Mouse (Mus musculus) lung, postnatal 0 days (tissue): ENCODE data around the gene Erg. TPM values are rescaled to one million over a fixed set of nuclear protein-coding genes. Genes with fewer than 3 reads are reported as not detected.

ENCODE experiments used
- ATAC-seq: fragments of 200-750 bp; cut with Nextera tagmentation; 2 replicates; pipeline ENCODE4 v1.8.0; 2017; ENCODE audit warnings: moderate library complexity
- DNase-seq: peaks from one replicate; pipeline ENCODE4 v3.0.0-alpha.2; 2016; ENCODE audit warnings: low spot score
- H3K27ac ChIP-seq: fragments of 300-500 bp; sonication (generic); 2 replicates; pipeline ENCODE4 v1.5.1; 2014; ENCODE audit warnings: antibody characterized with exemption, mild to moderate bottlenecking, low read length, mixed read lengths
- H3K27me3 ChIP-seq: fragments of 300-500 bp; sonication (generic); replicated peaks from 2 replicates; pipeline ENCODE4 v1.6.1; 2014; ENCODE audit warnings: low read length, mixed read lengths; ENCODE audit not compliant: insufficient read depth
- H3K36me3 ChIP-seq: fragments of 300-500 bp; sonication (generic); 2 replicates; pipeline ENCODE4 v1.6.1; 2014; ENCODE audit warnings: low read length, mixed read lengths; ENCODE audit not compliant: insufficient read depth
- H3K4me1 ChIP-seq: fragments of 300-500 bp; sonication (generic); 2 replicates; pipeline ENCODE4 v1.6.1; 2014; ENCODE audit warnings: antibody characterized with exemption, low read depth, low read length, mixed read lengths; ENCODE audit not compliant: insufficient read depth
- H3K4me2 ChIP-seq: fragments of 300-500 bp; sonication (generic); replicated peaks from 2 replicates; pipeline ENCODE4 v1.6.1; 2014; ENCODE audit warnings: low read depth, mild to moderate bottlenecking, low read length, moderate library complexity, mixed read lengths
- H3K4me3 ChIP-seq: fragments of 300-500 bp; sonication (generic); 2 replicates; pipeline ENCODE4 v1.5.1; 2014; ENCODE audit warnings: low read depth, low read length
- H3K9ac ChIP-seq: fragments of 300-500 bp; sonication (generic); replicated peaks from 2 replicates; pipeline ENCODE4 v1.6.1; 2014; ENCODE audit warnings: low read depth, mild to moderate bottlenecking
- H3K9me3 ChIP-seq: fragments of 300-500 bp; sonication (generic); 2 replicates; pipeline ENCODE4 v1.6.1; 2016; ENCODE audit warnings: low read length, mixed read lengths
- CTCF ChIP-seq: IDR thresholded peaks from 2 replicates; pipeline ENCODE4 v1.5.1; 2016; ENCODE audit warnings: antibody characterized with exemption, mild to moderate bottlenecking
- EP300 ChIP-seq: IDR thresholded peaks from 2 replicates; pipeline ENCODE4 v1.6.1; 2016; ENCODE audit warnings: antibody characterized with exemption, mild to moderate bottlenecking, control low read depth
- WGBS: fragments of 180-500 bp; shearing (Covaris S2); extraction: QIAGEN DNeasy Blood & Tissue Kit; methylation state at CpG from one replicate; pipeline ENCODE4 v1.1.7; 2014; 5-methylcytosine and 5-hydroxymethylcytosine counted together
- polyA plus RNA-seq: library from polyadenylated mRNA; unstranded; fragments of >200 nt; fragmentation: Nextera tagmentation; extraction: Ambion mirVana; gene quantifications from 2 replicates; pipeline ENCODE4 v1.2.1, GENCODE M21; 2015

Gene Erg
- polyA plus RNA-seq, 1 experiment from 2014 or later, result 13.2 TPM

DNA sequence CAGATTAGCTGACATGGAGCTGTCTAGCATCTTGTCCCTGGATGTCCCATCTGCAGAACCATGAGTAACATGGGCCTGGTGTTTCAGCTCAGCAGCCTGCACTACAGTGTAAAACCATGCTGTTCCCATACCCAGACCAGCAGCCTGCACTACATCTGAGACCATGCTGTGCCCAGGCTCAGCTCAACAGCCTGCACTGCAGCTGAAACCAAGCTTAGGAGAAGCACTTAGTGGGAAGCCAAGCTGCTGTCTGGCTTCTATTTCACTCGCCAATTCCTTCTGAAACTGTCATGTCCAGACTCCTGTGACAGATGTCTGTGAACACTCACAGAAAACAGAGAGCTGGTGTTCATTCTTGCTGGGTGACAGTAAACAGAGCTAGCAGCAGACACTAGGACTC, 195.6 kb downstream of the Erg start:
- Histone ChIP-seq H3K4me2 (no peak overlapping the region), H3K27ac (no peak overlapping the region), H3K9me3 (no peaks in the 10 kb centered on the region), H3K36me3 (no peaks in the 10 kb centered on the region; the same call in 1 of the 2 replicates), H3K27me3 (no peaks in the 10 kb centered on the region), H3K9ac (no peak overlapping the region), H3K4me3 (no peak overlapping the region), H3K4me1 (no peaks in the 10 kb centered on the region)
- ATAC-seq, result no peak
- no peak for DNase-seq
- TF ChIP-seq CTCF, result no peak
- TF ChIP-seq EP300, result no peak
- 64% methylated on average over 1 of the region's 1 CpGs for WGBS

DNA sequence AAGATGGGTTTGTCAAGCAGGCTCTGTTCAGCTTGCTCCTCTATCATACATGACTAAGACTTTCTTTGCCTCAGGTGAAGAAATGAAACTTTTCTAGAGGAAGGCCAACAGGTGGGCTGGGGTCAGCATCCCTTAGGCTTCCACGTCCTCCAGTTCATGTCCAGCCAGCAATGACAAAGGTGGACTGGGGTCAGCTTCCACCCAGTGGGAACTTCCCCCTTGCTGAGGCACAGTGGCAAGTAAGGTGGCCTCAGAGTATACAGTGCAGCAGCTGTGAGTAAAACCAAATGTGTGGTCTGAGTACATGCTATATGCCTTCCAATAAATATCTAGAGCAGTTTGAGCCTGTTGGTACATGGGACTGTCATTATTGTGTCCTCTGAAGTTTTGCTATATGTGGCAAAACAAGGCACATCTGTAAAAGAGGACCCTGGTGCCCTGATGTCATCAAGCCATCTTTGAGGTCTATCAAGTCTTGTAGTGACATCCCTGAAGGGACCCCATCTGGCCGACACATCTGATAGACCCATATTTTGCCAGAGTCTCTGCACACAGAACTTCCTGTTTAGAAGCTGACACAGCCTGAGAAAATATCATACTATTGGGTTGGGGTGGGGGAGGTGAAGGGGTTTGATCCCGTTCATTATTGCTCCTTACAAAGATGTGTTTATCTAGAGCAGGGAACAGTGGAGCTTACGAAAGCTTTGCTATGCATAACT, 197.4 kb downstream of the Erg start:
- Histone ChIP-seq H3K4me3 (no peak overlapping the region), H3K27me3 (no peaks in the 10 kb centered on the region), H3K4me2 (no peak overlapping the region), H3K9ac (no peak overlapping the region), H3K27ac (no peak overlapping the region), H3K4me1 (no peaks in the 10 kb centered on the region), H3K9me3 (no peaks in the 10 kb centered on the region), H3K36me3 (no peaks in the 10 kb centered on the region; the same call in 1 of the 2 replicates)
- TF ChIP-seq CTCF (no peak), EP300 (no peak)
- ATAC-seq, result no peak
- 69% methylated on average over 4 of the region's 4 CpGs for WGBS
- DNase-seq, result no peak

GRCm38 (mm10) chr16:95388292-95388691, 198.1 kb downstream of the Erg start:
- no peak for TF ChIP-seq CTCF
- no peak for TF ChIP-seq EP300
- WGBS, result 84% methylated on average over 5 of the region's 5 CpGs
- no peak for ATAC-seq

GRCm38 (mm10) chr16:95387008-95387407, 199.4 kb downstream of the Erg start:
- H3K27me3 ChIP-seq, result no peaks in the 10 kb centered on the region
- no peak overlapping the region for H3K9ac ChIP-seq
- no peaks in the 10 kb centered on the region; the same call in 1 of the 2 replicates for H3K36me3 ChIP-seq
- H3K27ac ChIP-seq, result no peak overlapping the region
- WGBS, result 97% methylated on average over 2 of the region's 2 CpGs
- no peaks in the 10 kb centered on the region for H3K4me1 ChIP-seq
- H3K4me3 ChIP-seq, result no peak overlapping the region
- no peak for ATAC-seq
- TF ChIP-seq CTCF (no peak), EP300 (no peak)
- DNase-seq, result no peak
- H3K4me2 ChIP-seq, result no peak overlapping the region
- no peaks in the 10 kb centered on the region for H3K9me3 ChIP-seq

More at GRCm38 (mm10) chr16:95388292-95388691, 198.1 kb downstream of the Erg start:
- H3K9ac ChIP-seq, result no peak overlapping the region
- H3K27ac ChIP-seq, result no peak overlapping the region
- H3K9me3 ChIP-seq, result no peaks in the 10 kb centered on the region
- DNase-seq, result no peak
- H3K4me1 ChIP-seq, result no peaks in the 10 kb centered on the region
- no peaks in the 10 kb centered on the region; the same call in 1 of the 2 replicates for H3K36me3 ChIP-seq
- H3K4me2 ChIP-seq, result no peak overlapping the region
- no peak overlapping the region for H3K4me3 ChIP-seq
- no peaks in the 10 kb centered on the region for H3K27me3 ChIP-seq

- Histone ChIP-seq H3K27me3 (no peaks in the 10 kb centered on the region), H3K27ac (no peak overlapping the region), H3K9ac (no peak overlapping the region), H3K9me3 (no peaks in the 10 kb centered on the region), H3K4me1 (no peaks in the 10 kb centered on the region), H3K36me3 (no peaks in the 10 kb centered on the region; the same call in 1 of the 2 replicates), H3K4me3 (no peak overlapping the region), H3K4me2 (no peak overlapping the region)
- DNase-seq (no peak), ATAC-seq (no peak)
- 85% methylated on average over 7 of the region's 7 CpGs for WGBS
- TF ChIP-seq EP300, result no peak
- TF ChIP-seq CTCF, result no peak
Measured at GRCm38 (mm10) chr16:95385299-95385973, 201.0 kb downstream of the Erg start.

DNA sequence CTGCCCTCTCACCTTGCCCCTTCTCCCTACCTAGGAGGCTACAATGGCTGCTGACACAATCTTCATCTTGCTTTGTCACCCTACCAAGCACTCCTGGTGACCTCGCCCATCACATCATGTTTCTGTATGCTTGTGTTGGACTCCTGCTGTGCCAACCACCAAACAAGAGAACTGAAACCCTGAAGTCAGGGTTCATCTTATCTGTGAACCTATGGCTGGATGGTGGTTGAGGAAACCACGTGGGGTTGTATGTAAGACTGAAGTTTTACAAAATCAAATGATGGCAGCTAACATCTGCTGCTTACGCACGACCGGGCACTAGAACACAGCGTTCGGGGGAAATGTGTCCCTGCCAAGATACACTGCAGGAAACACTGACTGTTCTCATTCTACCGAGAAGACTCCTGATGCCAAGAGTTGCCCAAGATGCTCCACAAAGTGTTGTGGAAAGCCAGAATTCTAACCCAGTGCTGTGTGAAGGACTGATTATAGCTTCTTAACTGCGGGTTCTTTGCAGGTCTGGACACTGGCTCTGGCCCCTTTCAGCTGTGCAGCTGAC, 201.7 kb downstream of the Erg start:
- Histone ChIP-seq H3K4me2 (no peak overlapping the region), H3K4me3 (no peak overlapping the region), H3K4me1 (no peaks in the 10 kb centered on the region), H3K9me3 (no peaks in the 10 kb centered on the region), H3K9ac (no peak overlapping the region), H3K36me3 (no peaks in the 10 kb centered on the region; the same call in 1 of the 2 replicates), H3K27me3 (no peaks in the 10 kb centered on the region), H3K27ac (no peak overlapping the region)
- TF ChIP-seq EP300, result no peak
- no peak for TF ChIP-seq CTCF
- ATAC-seq, result peak; percentile 32; the same call in 1 of the 2 replicates
- no peak for DNase-seq
- WGBS, result 81% methylated on average over 9 of the region's 9 CpGs
